Mouse (Mus musculus): ENCODE measurements around the gene Vapb. TPM values are rescaled to one million over a fixed set of nuclear protein-coding genes. Genes with fewer than 3 reads are reported as not detected.
A peak's percentile ranks its signal among the peaks of the same experiment; 100 is the strongest.

The Vapb gene
- polyA plus RNA-seq, 1 experiment from 2014 or later: 14.8 TPM

GRCm38 (mm10) chr2:173791904-173792757 lies 54.8 kb downstream of the Vapb start:
- H3K4me2 ChIP-seq: no peak overlapping the region
- no peak for ATAC-seq (ENCODE audit: insufficient number of reproducible peaks, insufficient read depth, low FRiP score, low TSS enrichment, low read depth)
- WGBS: 76% methylated on average over 20 of the region's 20 CpGs
- no peaks in the 10 kb centered on the region for H3K36me3 ChIP-seq
- H3K9me3 ChIP-seq: no peaks in the 10 kb centered on the region
- no peak overlapping the region for H3K4me3 ChIP-seq (replicated peaks)
- H3K27me3 ChIP-seq: no peaks in the 10 kb centered on the region
- H3K27ac ChIP-seq: no peak overlapping the region
- H3K9ac ChIP-seq (replicated peaks): no peak overlapping the region
- H3K4me1 ChIP-seq (replicated peaks): peaks cover 57% of the 10 kb centered on the region

- no peak overlapping the region for H3K4me3 ChIP-seq (replicated peaks)
- no peaks in the 10 kb centered on the region for H3K27me3 ChIP-seq
- H3K4me2 ChIP-seq: no peak overlapping the region
- H3K27ac ChIP-seq: no peak overlapping the region
- 94% methylated on average over 12 of the region's 12 CpGs for WGBS
- no peaks in the 10 kb centered on the region for H3K9me3 ChIP-seq
- H3K4me1 ChIP-seq (replicated peaks): peaks cover 56% of the 10 kb centered on the region
- H3K9ac ChIP-seq (replicated peaks): no peak overlapping the region
- H3K36me3 ChIP-seq: no peaks in the 10 kb centered on the region
- no peak for ATAC-seq (ENCODE audit: insufficient number of reproducible peaks, insufficient read depth, low FRiP score, low TSS enrichment, low read depth)
Observed at GRCm38 (mm10) chr2:173794018-173794417, 56.7 kb downstream of the Vapb start.

GRCm38 (mm10) chr2:173794531-173795510 lies 57.5 kb downstream of the Vapb start:
- no peak overlapping the region for H3K9ac ChIP-seq (replicated peaks)
- 51% methylated on average over 21 of the region's 21 CpGs for WGBS
- H3K27ac ChIP-seq: no peak overlapping the region

GRCm38 (mm10) chr2:173795801-173796673 lies 58.7 kb downstream of the Vapb start:
- Histone ChIP-seq H3K27ac (0 out of 2 replicates have a peak overlapping the region, but pooled peaks have one; percentile 7), H3K9ac (replicated peaks) (no peak overlapping the region), H3K4me1 (replicated peaks) (peaks cover 41% of the 10 kb centered on the region), H3K4me3 (replicated peaks) (no peak overlapping the region), H3K9me3 (no peaks in the 10 kb centered on the region), H3K4me2 (no peak overlapping the region), H3K27me3 (no peaks in the 10 kb centered on the region), H3K36me3 (no peaks in the 10 kb centered on the region)
- WGBS: 42% methylated on average over 15 of the region's 15 CpGs
- ATAC-seq (ENCODE audit: insufficient number of reproducible peaks, insufficient read depth, low FRiP score, low TSS enrichment, low read depth): no peak

More at GRCm38 (mm10) chr2:173794531-173795510, 57.5 kb downstream of the Vapb start:
- H3K36me3 ChIP-seq: no peaks in the 10 kb centered on the region
- no peaks in the 10 kb centered on the region for H3K27me3 ChIP-seq
- ATAC-seq (ENCODE audit: insufficient number of reproducible peaks, insufficient read depth, low FRiP score, low TSS enrichment, low read depth): no peak
- H3K4me3 ChIP-seq (replicated peaks): no peak overlapping the region
- H3K4me2 ChIP-seq: no peak overlapping the region
- peaks cover 48% of the 10 kb centered on the region for H3K4me1 ChIP-seq (replicated peaks)
- H3K9me3 ChIP-seq: no peaks in the 10 kb centered on the region

GRCm38 (mm10) chr2:173796674-173796963 lies 59.3 kb downstream of the Vapb start:
- Histone ChIP-seq H3K9ac (replicated peaks) (no peak overlapping the region), H3K4me1 (replicated peaks) (peaks cover 42% of the 10 kb centered on the region), H3K36me3 (no peaks in the 10 kb centered on the region), H3K4me3 (replicated peaks) (no peak overlapping the region), H3K9me3 (no peaks in the 10 kb centered on the region), H3K27me3 (no peaks in the 10 kb centered on the region), H3K4me2 (no peak overlapping the region), H3K27ac (no peak overlapping the region; the same call in 1 of the 2 replicates)
- no peak for ATAC-seq (ENCODE audit: insufficient number of reproducible peaks, insufficient read depth, low FRiP score, low TSS enrichment, low read depth)
- 30% methylated on average over 4 of the region's 4 CpGs for WGBS

- 91% methylated on average over 1 of the region's 1 CpGs for WGBS
- no peak overlapping the region for H3K27ac ChIP-seq
- H3K36me3 ChIP-seq: no peaks in the 10 kb centered on the region
- H3K4me3 ChIP-seq (replicated peaks): no peak overlapping the region
- no peak overlapping the region for H3K9ac ChIP-seq (replicated peaks)
- no peaks in the 10 kb centered on the region for H3K27me3 ChIP-seq
- no peak overlapping the region for H3K4me2 ChIP-seq
- ATAC-seq (ENCODE audit: insufficient number of reproducible peaks, insufficient read depth, low FRiP score, low TSS enrichment, low read depth): no peak
- peaks cover 36% of the 10 kb centered on the region for H3K4me1 ChIP-seq (replicated peaks)
- no peaks in the 10 kb centered on the region for H3K9me3 ChIP-seq
Observed at GRCm38 (mm10) chr2:173799513-173799912, 62.2 kb downstream of the Vapb start.

GRCm38 (mm10) chr2:173800566-173800965 lies 63.3 kb downstream of the Vapb start:
- no peak for ATAC-seq (ENCODE audit: insufficient number of reproducible peaks, insufficient read depth, low FRiP score, low TSS enrichment, low read depth)
- H3K9ac ChIP-seq (replicated peaks): no peak overlapping the region
- no peak overlapping the region for H3K4me3 ChIP-seq (replicated peaks)
- H3K27ac ChIP-seq: no peak overlapping the region
- H3K4me2 ChIP-seq: no peak overlapping the region
- no peaks in the 10 kb centered on the region for H3K27me3 ChIP-seq
- peaks cover 26% of the 10 kb centered on the region for H3K4me1 ChIP-seq (replicated peaks)
- no peaks in the 10 kb centered on the region for H3K36me3 ChIP-seq
- H3K9me3 ChIP-seq: no peaks in the 10 kb centered on the region
- 84% methylated on average over 9 of the region's 9 CpGs for WGBS

- 32% methylated on average over 11 of the region's 11 CpGs for WGBS
- H3K9ac ChIP-seq (replicated peaks): no peak overlapping the region; the same call in 1 of the 2 replicates
- no peaks in the 10 kb centered on the region for H3K9me3 ChIP-seq
- no peaks in the 10 kb centered on the region for H3K36me3 ChIP-seq
- no peak overlapping the region for H3K4me2 ChIP-seq
- no peak; the same call in 1 of the 2 replicates for ATAC-seq (ENCODE audit: insufficient number of reproducible peaks, insufficient read depth, low FRiP score, low TSS enrichment, low read depth)
- no peak overlapping the region for H3K4me3 ChIP-seq (replicated peaks)
- peak overlapping the region; percentile 70 for H3K27ac ChIP-seq
- H3K4me1 ChIP-seq (replicated peaks): peaks cover 17% of the 10 kb centered on the region
- H3K27me3 ChIP-seq: no peaks in the 10 kb centered on the region
Observed at GRCm38 (mm10) chr2:173801405-173801876, 64.1 kb downstream of the Vapb start.

GRCm38 (mm10) chr2:173802176-173802575 lies 64.9 kb downstream of the Vapb start:
- H3K27ac ChIP-seq: no peak overlapping the region
- WGBS: 84% methylated on average over 4 of the region's 4 CpGs
- H3K36me3 ChIP-seq: no peaks in the 10 kb centered on the region
- H3K4me3 ChIP-seq (replicated peaks): no peak overlapping the region
- no peaks in the 10 kb centered on the region for H3K27me3 ChIP-seq
- ATAC-seq (ENCODE audit: insufficient number of reproducible peaks, insufficient read depth, low FRiP score, low TSS enrichment, low read depth): no peak
- no peaks in the 10 kb centered on the region for H3K9me3 ChIP-seq
- peaks cover 14% of the 10 kb centered on the region for H3K4me1 ChIP-seq (replicated peaks)
- no peak overlapping the region for H3K4me2 ChIP-seq
- H3K9ac ChIP-seq (replicated peaks): no peak overlapping the region

GRCm38 (mm10) chr2:173802956-173803355 lies 65.6 kb downstream of the Vapb start:
- no peak for ATAC-seq (ENCODE audit: insufficient number of reproducible peaks, insufficient read depth, low FRiP score, low TSS enrichment, low read depth)
- Histone ChIP-seq H3K27me3 (no peaks in the 10 kb centered on the region), H3K27ac (no peak overlapping the region), H3K9me3 (no peaks in the 10 kb centered on the region), H3K9ac (replicated peaks) (no peak overlapping the region), H3K36me3 (no peaks in the 10 kb centered on the region), H3K4me3 (replicated peaks) (no peak overlapping the region), H3K4me2 (no peak overlapping the region), H3K4me1 (replicated peaks) (peaks cover 14% of the 10 kb centered on the region)
- 78% methylated on average over 3 of the region's 3 CpGs for WGBS

Measured in limb, embryonic 12.5 days (tissue).